Mouse (Mus musculus) lung, adult 2 months (tissue): ENCODE measurements around the gene Gm20388. TPM values are rescaled to one million over a fixed set of nuclear protein-coding genes. Genes with fewer than 3 reads are reported as not detected.

Source experiments
- DNase-seq: peaks from one replicate; pipeline ENCODE4 v3.0.0; 2022
- H3K4me1 ChIP-seq: fragments of 200-500 bp; 2 replicates; pipeline ENCODE4 v1.6.1; 2011; ENCODE audit warnings: low read length; ENCODE audit not compliant: control insufficient read depth, insufficient read depth
- H3K4me3 ChIP-seq: fragments of 200-500 bp; replicated peaks from 2 replicates; pipeline ENCODE3; 2011; ENCODE audit warnings: low read depth, mild to moderate bottlenecking, control low read depth, low read length; ENCODE audit errors: extremely low read depth
- CTCF ChIP-seq: fragments of 200-500 bp; IDR thresholded peaks from 2 replicates; pipeline ENCODE4 v1.5.1; 2011; ENCODE audit warnings: mild to moderate bottlenecking, low read length, control low read depth; ENCODE audit not compliant: insufficient read depth
- POLR2A ChIP-seq: fragments of 200-500 bp; IDR thresholded peaks from 2 replicates; pipeline ENCODE4 v1.6.1; 2011; ENCODE audit warnings: low read depth, mild to moderate bottlenecking, control low read depth, low read length, borderline replicate concordance; ENCODE audit errors: extremely low read depth
- WGBS: fragments of 180-500 bp; shearing (Covaris S2); methylation state at CpG from one replicate; pipeline ENCODE4 v1.1.7; 2018; 5-methylcytosine and 5-hydroxymethylcytosine counted together
- polyA plus RNA-seq: library from polyadenylated mRNA; depleted of rRNA; stranded (reverse); fragments of >200 nt; gene quantifications from 2 replicates; pipeline ENCODE4 v1.2.3, GENCODE M21; 2012

Gene Gm20388
- polyA plus RNA-seq, 1 experiment: 67.8 TPM

- Histone ChIP-seq H3K4me1 (peaks cover 6% of the 10 kb centered on the region), H3K4me3 (no peak overlapping the region)
- TF ChIP-seq POLR2A: no peak
- WGBS: 69% methylated on average over 6 of the region's 6 CpGs
- DNase-seq: no peak
These were observed 543.8 kb downstream of the Gm20388 start for GRCm38 (mm10) chr8:120454404-120454803.

GRCm38 (mm10) chr8:120460375-120460774 lies 549.7 kb downstream of the Gm20388 start:
- Histone ChIP-seq H3K4me3 (no peak overlapping the region), H3K4me1 (peaks cover 22% of the 10 kb centered on the region)
- no peak for DNase-seq
- TF ChIP-seq POLR2A (no peak), CTCF (no peak)
- 43% methylated on average over 6 of the region's 6 CpGs for WGBS

GRCm38 (mm10) chr8:120462119-120462551 lies 551.5 kb downstream of the Gm20388 start:
- WGBS: 58% methylated on average over 15 of the region's 15 CpGs
- no peak overlapping the region for H3K4me3 ChIP-seq
- TF ChIP-seq CTCF (no peak), POLR2A (no peak)
- no peak for DNase-seq
- H3K4me1 ChIP-seq: peaks cover 19% of the 10 kb centered on the region

DNA sequence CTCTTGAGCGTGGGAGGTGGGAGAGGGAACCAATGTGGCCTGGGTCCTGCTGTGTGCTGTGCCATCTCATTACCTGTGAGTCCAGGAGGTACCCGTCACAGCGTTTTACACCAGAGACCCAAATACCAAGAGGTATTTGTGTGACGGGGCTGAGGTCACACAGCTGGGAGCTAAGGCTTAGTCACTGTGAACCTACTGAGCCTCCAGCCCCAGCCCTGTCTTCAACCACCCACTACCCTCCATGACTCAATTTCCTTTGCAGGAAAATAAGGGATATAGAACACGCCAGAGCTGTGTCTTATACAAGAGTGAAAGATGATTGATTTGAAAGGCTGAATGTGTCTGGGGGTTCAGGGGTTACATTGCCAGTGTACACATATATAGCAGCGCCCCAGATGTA lies 552.0 kb downstream of the Gm20388 start:
- TF ChIP-seq CTCF (no peak), POLR2A (no peak)
- Histone ChIP-seq H3K4me1 (peaks cover 19% of the 10 kb centered on the region), H3K4me3 (no peak overlapping the region)
- WGBS: 84% methylated on average over 6 of the region's 6 CpGs
- no peak for DNase-seq

DNA sequence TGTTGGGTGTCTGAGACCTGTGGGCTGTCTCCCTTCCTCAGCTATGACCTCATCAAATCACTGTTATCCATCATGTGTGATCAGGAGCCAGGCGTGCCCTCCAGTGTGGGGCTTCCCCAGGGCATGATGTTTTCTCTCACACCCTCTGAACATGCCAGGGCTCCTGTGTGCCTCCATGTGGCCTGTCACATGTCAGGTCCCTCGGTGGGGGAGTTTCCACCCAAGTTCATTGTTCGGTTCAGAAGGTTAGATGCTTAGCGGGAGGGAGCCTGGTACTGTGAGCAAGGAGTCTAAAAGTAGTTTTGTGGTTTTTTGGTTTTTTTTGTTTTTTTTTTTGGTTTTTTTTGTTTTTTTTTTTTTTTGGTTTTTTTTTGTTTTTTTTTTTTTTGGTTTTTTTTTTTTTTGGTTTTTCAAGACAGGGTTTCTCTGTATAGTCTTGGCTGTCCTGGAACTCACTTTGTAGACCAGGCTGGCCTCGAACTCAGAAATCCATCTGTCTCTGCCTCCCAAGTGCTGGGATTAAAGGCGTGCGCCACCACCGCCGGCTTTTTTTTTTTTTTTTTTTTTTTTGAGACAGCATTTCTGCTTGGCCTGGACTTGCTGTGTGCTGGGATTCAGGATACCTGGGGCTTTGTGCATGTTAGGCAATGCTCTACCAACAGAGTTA lies 553.4 kb downstream of the Gm20388 start:
- Histone ChIP-seq H3K4me3 (no peak overlapping the region), H3K4me1 (peaks cover 19% of the 10 kb centered on the region)
- TF ChIP-seq POLR2A: no peak
- DNase-seq: no peak
- 84% methylated on average over 6 of the region's 9 CpGs for WGBS

- TF ChIP-seq POLR2A: no peak
- TF ChIP-seq CTCF: no peak
- H3K4me3 ChIP-seq: no peak overlapping the region
- peaks cover 17% of the 10 kb centered on the region for H3K4me1 ChIP-seq
- DNase-seq: no peak
- 78% methylated on average over 4 of the region's 4 CpGs for WGBS
These were observed 553.9 kb downstream of the Gm20388 start for GRCm38 (mm10) chr8:120464585-120464937.

- TF ChIP-seq POLR2A (no peak), CTCF (no peak)
- H3K4me3 ChIP-seq: no peak overlapping the region
- no peak for DNase-seq
- H3K4me1 ChIP-seq: peaks cover 7% of the 10 kb centered on the region
- WGBS: 41% methylated on average over 8 of the region's 8 CpGs
These were observed 555.1 kb downstream of the Gm20388 start for GRCm38 (mm10) chr8:120465710-120466109.

- TF ChIP-seq CTCF (no peak), POLR2A (no peak)
- Histone ChIP-seq H3K4me3 (no peak overlapping the region), H3K4me1 (peaks cover 5% of the 10 kb centered on the region)
- WGBS: 78% methylated on average over 10 of the region's 10 CpGs
- no peak for DNase-seq
These were observed 555.6 kb downstream of the Gm20388 start for GRCm38 (mm10) chr8:120466266-120466665.

DNA sequence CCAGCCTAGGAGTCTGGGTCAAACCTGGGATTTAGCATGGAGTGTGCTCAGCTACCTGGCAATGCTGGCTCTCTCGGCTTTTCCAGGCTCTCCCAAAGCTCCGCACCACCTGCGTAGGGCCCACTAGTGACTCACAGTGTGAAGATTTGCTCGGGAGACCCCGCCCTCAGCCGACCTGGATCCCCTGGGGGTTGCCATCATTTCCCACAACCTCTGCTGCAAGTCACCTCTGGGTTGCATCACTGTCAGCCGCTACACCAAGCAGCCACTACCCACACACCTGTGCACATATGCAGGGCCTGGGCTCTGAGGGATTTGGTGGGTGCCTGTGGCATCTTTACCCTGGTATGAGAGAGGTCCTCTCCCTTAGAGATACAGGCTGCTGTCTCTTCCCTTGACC lies 557.0 kb downstream of the Gm20388 start:
- 90% methylated on average over 7 of the region's 7 CpGs for WGBS
- H3K4me1 ChIP-seq: peaks cover 2% of the 10 kb centered on the region; the same call in 1 of the 2 replicates
- no peak overlapping the region for H3K4me3 ChIP-seq
- TF ChIP-seq POLR2A: no peak
- no peak for TF ChIP-seq CTCF
- DNase-seq: no peak

DNA sequence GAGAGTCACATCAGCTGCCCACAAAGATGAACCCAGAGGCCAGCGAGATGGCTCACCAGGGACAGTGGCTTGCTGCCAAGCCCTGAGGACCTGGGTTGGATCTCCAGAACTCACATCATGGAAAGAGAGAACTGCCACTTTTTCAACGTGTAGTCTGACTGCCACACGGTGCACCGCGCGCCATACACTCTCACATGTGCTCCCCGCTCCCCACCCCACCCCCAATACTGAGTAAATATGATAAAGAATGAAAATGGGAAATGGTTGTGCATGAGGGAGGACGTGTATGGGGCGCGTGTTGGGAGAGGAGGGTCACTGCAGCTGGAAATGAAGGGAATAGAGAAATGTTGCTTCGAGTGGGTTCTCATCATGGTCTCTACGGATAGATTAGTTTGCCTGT lies 559.5 kb downstream of the Gm20388 start:
- Histone ChIP-seq H3K4me1 (peaks cover 15% of the 10 kb centered on the region), H3K4me3 (no peak overlapping the region)
- TF ChIP-seq CTCF (no peak), POLR2A (no peak)
- WGBS: 91% methylated on average over 12 of the region's 12 CpGs
- DNase-seq: no peak
